Mouse (Mus musculus) CH12.LX (cell line): ENCODE measurements at regions not wholly inside any gene's neighbourhood (a gene's known extent, or its start where the extent isn't known, plus 50 kb on each side); places are given as distances from the start of the nearest gene placed in this dataset.
"Not testable (repeated sequence)": the region's sequence is repeated elsewhere in the genome, so short reads cannot be mapped to it uniquely, and the experiment has no call there.

Source experiments
- DNase-seq: peaks from one replicate; pipeline ENCODE4 v3.0.0-alpha.2; 2013; ENCODE audit errors: extremely low read depth
- H3K27ac ChIP-seq: 2 replicates; pipeline ENCODE4 v1.5.1; 2012; ENCODE audit warnings: low read depth, mild to moderate bottlenecking, control low read depth, moderate library complexity; ENCODE audit not compliant: insufficient read depth
- H3K27me3 ChIP-seq: replicated peaks from 2 replicates; pipeline ENCODE3; 2012; ENCODE audit warnings: inconsistent platforms
- H3K36me3 ChIP-seq, 2 experiments: replicated peaks in 1 of 2; 2 replicates each; pipeline versions ENCODE3 to v1.6.1; 2012; ENCODE audit warnings: inconsistent platforms in 1 of 2, low read length in 1 of 2, mild to moderate bottlenecking in 1 of 2, mixed read lengths in 1 of 2, moderate library complexity in 1 of 2; ENCODE audit not compliant: control insufficient read depth in 1 of 2, insufficient read depth in 1 of 2
- H3K4me1 ChIP-seq, 2 experiments: 2 replicates each; pipeline ENCODE4 v1.6.1; 2012; ENCODE audit warnings: inconsistent platforms in 1 of 2, moderate library complexity in 1 of 2; ENCODE audit not compliant: insufficient read depth in 2 of 2, control insufficient read depth in 1 of 2
- H3K4me2 ChIP-seq: 2 replicates; pipeline ENCODE4 v1.6.1; 2012; ENCODE audit warnings: low read depth, mild to moderate bottlenecking, control low read depth; ENCODE audit not compliant: poor library complexity, insufficient read depth, severe bottlenecking
- H3K4me3 ChIP-seq, 3 experiments: fragments of 150-350 bp in 1 of 3; sonication (generic) in 1 of 3; replicated peaks in 1 of 3; 2 replicates each; pipeline versions ENCODE3 to v1.5.1; 2011 to 2012; ENCODE audit warnings: low read depth in 2 of 3, low read length in 2 of 3, mild to moderate bottlenecking in 2 of 3, moderate library complexity in 2 of 3, control low read depth in 1 of 3, improper control_type of control experiment in 1 of 3, inconsistent platforms in 1 of 3, mixed read lengths in 1 of 3; ENCODE audit not compliant: poor library complexity in 1 of 3
- H3K79me2 ChIP-seq: replicated peaks from 2 replicates; pipeline ENCODE4 v1.6.1; 2012; ENCODE audit warnings: mild to moderate bottlenecking, moderate library complexity; ENCODE audit not compliant: control insufficient read depth, poor library complexity, insufficient read depth, severe bottlenecking; ENCODE audit errors: extremely low read depth
- H3K9ac ChIP-seq: 2 replicates; pipeline ENCODE4 v1.6.1; 2012; ENCODE audit warnings: low read depth, mild to moderate bottlenecking, control low read depth, moderate library complexity; ENCODE audit not compliant: insufficient read depth
- H3K9me3 ChIP-seq: replicated peaks from 2 replicates; pipeline ENCODE3; 2012; ENCODE audit warnings: low read length, inconsistent platforms, mixed read lengths
- BHLHE40 ChIP-seq: IDR thresholded peaks from 2 replicates; pipeline ENCODE4 v1.6.1; 2011; ENCODE audit warnings: mild to moderate bottlenecking, low read depth, low read length, improper control_type of control experiment
- CHD1 ChIP-seq: IDR thresholded peaks from 2 replicates; pipeline ENCODE4 v1.6.1; 2012; ENCODE audit warnings: low read depth, low read length, improper control_type of control experiment, inconsistent platforms
- CHD2 ChIP-seq: IDR thresholded peaks from 2 replicates; pipeline ENCODE4 v1.6.1; 2011; ENCODE audit warnings: low read length, improper control_type of control experiment
- E2F4 ChIP-seq: IDR thresholded peaks from 2 replicates; pipeline ENCODE4 v1.6.1; 2011; ENCODE audit warnings: low read depth, low read length, improper control_type of control experiment; ENCODE audit not compliant: insufficient replicate concordance
- ELF1 ChIP-seq: IDR thresholded peaks from 2 replicates; pipeline ENCODE4 v1.6.1; 2014; ENCODE audit warnings: low read depth, mild to moderate bottlenecking, inconsistent platforms, low read length, improper control_type of control experiment
- ETS1 ChIP-seq: conservative IDR thresholded peaks from 2 replicates; pipeline ENCODE4 v1.6.1; 2012; ENCODE audit warnings: low read depth, mild to moderate bottlenecking, inconsistent platforms, low read length, improper control_type of control experiment, moderate library complexity
- JUN ChIP-seq: IDR thresholded peaks from 2 replicates; pipeline ENCODE4 v1.6.1; 2011; ENCODE audit warnings: low read depth, mild to moderate bottlenecking, low read length, improper control_type of control experiment, moderate library complexity; ENCODE audit not compliant: insufficient read depth
- MEF2A ChIP-seq: IDR thresholded peaks from 2 replicates; pipeline ENCODE4 v1.6.1; 2014; ENCODE audit warnings: low read depth, mild to moderate bottlenecking, inconsistent platforms, low read length, improper control_type of control experiment, borderline replicate concordance
- MXI1 ChIP-seq: IDR thresholded peaks from 2 replicates; pipeline ENCODE4 v1.6.1; 2011; ENCODE audit warnings: mild to moderate bottlenecking, low read depth, low read length, improper control_type of control experiment
- MYC ChIP-seq: IDR thresholded peaks from 2 replicates; pipeline ENCODE4 v1.6.1; 2011; ENCODE audit warnings: low read depth, mild to moderate bottlenecking, improper control_type of control experiment, low read length
- USF2 ChIP-seq: conservative IDR thresholded peaks from 2 replicates; pipeline ENCODE4 v1.6.1; 2011; ENCODE audit warnings: low read depth, low read length, improper control_type of control experiment
- dilution Hi-C: fragments of 300-500 bp; cut with MboI; formaldehyde crosslinking; loops from 2 replicates; pipeline ENCODE4 v1.14.3; 2020; ENCODE audit warnings: low sequenced_read_pairs; ENCODE audit not compliant: extremely low pct_unique_long_range_greater_than_20kb, extremely low pct_ligation_motif_present
- in situ Hi-C: fragments of 300-500 bp; cut with MboI; formaldehyde crosslinking; loops from 3 replicates; pipeline ENCODE4 v1.14.3; 2019; ENCODE audit warnings: low sequenced_read_pairs, low pct_ligation_motif_present, low pct_unique_long_range_greater_than_20kb, mixed read lengths

GRCm38 (mm10) chr13:83762484-83762883 lies 258.6 kb downstream of the Mef2c start:
- H3K4me2 ChIP-seq: no peak overlapping the region
- H3K27me3 ChIP-seq: no peaks in the 10 kb centered on the region
- no peak overlapping the region for H3K9ac ChIP-seq
- H3K4me1 ChIP-seq: no peaks in the 10 kb centered on the region
- H3K9me3 ChIP-seq: no peaks in the 10 kb centered on the region
- DNase-seq: no peak
- dilution Hi-C loops: no loop called here
- no peak overlapping the region for H3K27ac ChIP-seq
- in situ Hi-C loops: no loop called here
- H3K36me3 ChIP-seq: no peaks in the 10 kb centered on the region
- TF ChIP-seq MXI1: no peak
- no peaks in the 10 kb centered on the region for H3K79me2 ChIP-seq
- H3K4me3 ChIP-seq: no peak overlapping the region

- H3K9me3 ChIP-seq, H3K4me2 ChIP-seq, in situ Hi-C loops, dilution Hi-C loops, H3K79me2 ChIP-seq, H3K4me1 ChIP-seq, H3K27me3 ChIP-seq, DNase-seq, H3K9ac ChIP-seq, H3K27ac ChIP-seq, H3K4me3 ChIP-seq, H3K36me3 ChIP-seq: not testable (repeated sequence)
Observed at GRCm38 (mm10) chr13:83763288-83763687, 259.5 kb downstream of the Mef2c start.

DNA sequence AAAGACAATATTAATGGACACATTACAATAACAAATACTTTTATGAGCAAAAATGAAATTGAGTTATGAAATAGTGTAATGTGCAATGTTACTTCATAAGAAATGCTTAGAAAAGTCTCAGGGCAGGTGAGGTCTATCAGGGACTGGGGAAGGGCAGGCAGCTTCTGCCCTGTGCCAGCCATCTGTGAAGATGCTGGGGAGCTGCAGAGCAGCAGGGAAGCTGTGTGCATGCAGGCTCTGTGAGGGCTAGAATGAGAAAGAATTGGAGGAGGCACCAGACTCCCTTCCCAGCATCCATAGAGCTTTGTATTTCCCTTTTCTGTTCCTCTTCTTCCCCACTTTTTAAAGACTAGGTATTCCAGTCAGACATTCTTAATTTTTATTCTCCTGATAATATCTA lies 281.8 kb downstream of the Mef2c start:
- DNase-seq: no peak
- no peak overlapping the region for H3K4me3 ChIP-seq
- no peaks in the 10 kb centered on the region for H3K4me1 ChIP-seq
- dilution Hi-C loops (no loop called here), in situ Hi-C loops (no loop called here)
- no peak overlapping the region for H3K27ac ChIP-seq
- H3K36me3 ChIP-seq: no peaks in the 10 kb centered on the region
- no peaks in the 10 kb centered on the region for H3K79me2 ChIP-seq
- no peak overlapping the region for H3K4me2 ChIP-seq
- H3K9me3 ChIP-seq: no peaks in the 10 kb centered on the region
- TF ChIP-seq ETS1: no peak
- TF ChIP-seq JUN: no peak
- TF ChIP-seq E2F4: no peak
- TF ChIP-seq MYC: no peak
- TF ChIP-seq BHLHE40: no peak
- no peak for TF ChIP-seq ELF1
- no peak for TF ChIP-seq USF2
- no peak for TF ChIP-seq MEF2A
- TF ChIP-seq CHD1: no peak
- no peak for TF ChIP-seq CHD2
- H3K9ac ChIP-seq: no peak overlapping the region
- no peaks in the 10 kb centered on the region for H3K27me3 ChIP-seq
